Mouse (Mus musculus) spleen, adult 2 months (tissue): Measurements from ENCODE around the gene Peg12.

ENCODE experiments used
- CTCF ChIP-seq: fragments of 200-500 bp; IDR thresholded peaks from 2 replicates; pipeline ENCODE4 v1.5.1; 2011; ENCODE audit warnings: mild to moderate bottlenecking, inconsistent platforms; ENCODE audit not compliant: insufficient read depth, insufficient read length, insufficient replicate concordance; ENCODE audit errors: extremely low read depth
- POLR2A ChIP-seq: fragments of 200-500 bp; IDR thresholded peaks from 2 replicates; pipeline ENCODE4 v1.6.1; 2011; ENCODE audit warnings: low read depth, low read length, inconsistent platforms

GRCm38 (mm10) chr7:62445431-62446165, 18.7 kb downstream of the Peg12 start:
- TF ChIP-seq CTCF, result no peak
- TF ChIP-seq POLR2A, result no peak
